Mouse (Mus musculus): Measurements from ENCODE around the gene Plp2. TPM values are rescaled to one million over a fixed set of nuclear protein-coding genes. Genes with fewer than 3 reads are reported as not detected.

Plp2 gene
- total RNA-seq, 2 experiments from 2014 or later: 43.8 to 58.0 TPM

DNA sequence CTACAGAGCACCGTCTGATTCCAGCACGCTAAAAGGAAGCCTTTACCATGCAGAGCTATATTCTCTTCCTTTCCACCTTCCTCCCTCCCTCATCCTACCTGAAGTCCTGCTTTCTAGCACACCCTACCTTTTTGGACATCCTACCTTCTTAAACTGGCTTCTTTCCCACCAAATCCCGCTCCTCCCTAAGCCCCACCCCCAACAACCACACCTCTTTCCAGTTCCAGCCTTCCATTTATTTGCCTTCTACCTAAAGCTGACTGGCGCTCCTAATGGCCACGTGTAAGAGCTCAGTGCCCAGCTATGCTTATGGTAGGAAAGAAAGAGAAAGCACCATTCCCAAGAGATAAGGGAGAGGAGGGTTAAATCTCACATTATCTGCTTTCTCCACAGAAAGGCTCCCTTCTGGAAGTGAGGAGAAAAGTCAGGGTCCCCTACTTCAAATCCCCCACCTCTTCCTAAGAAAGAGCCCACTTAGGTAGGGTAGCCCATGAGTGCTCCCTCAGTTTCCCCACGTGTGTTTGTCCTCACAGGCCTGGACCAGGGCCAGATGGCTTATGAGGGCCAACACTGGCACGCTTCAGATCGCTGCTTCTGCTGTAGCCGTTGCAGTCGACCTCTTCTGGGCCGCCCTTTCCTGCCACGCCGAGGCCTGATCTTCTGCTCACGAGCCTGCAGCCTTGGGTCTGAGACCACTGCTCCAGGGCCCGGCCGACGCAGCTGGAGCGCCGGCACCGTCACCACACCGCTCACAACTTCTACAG lies 5.3 kb downstream of the Plp2 start:
- intact Hi-C loops (cut with DNase I): no loop called here
- no peak for DNase-seq

DNA sequence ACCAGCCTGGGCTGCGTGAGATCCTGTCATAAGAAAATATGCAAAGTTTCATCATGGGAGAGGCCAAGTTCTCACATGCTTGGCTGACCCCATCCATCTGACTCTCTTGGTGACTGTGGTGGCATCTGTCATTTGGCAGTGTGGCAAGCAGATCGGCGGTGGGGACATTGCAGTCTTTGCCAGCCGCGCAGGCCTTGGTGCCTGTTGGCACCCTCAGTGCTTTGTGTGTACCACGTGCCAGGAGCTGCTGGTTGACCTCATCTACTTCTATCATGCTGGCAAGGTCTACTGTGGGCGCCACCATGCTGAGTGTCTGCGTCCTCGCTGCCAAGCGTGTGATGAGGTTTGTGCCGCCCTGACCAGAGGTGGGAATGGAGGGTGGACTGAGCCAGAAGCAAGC lies 6.4 kb downstream of the Plp2 start:
- intact Hi-C loops (cut with DNase I): no loop called here
- peak; percentile 22 to 41 for DNase-seq

DNA sequence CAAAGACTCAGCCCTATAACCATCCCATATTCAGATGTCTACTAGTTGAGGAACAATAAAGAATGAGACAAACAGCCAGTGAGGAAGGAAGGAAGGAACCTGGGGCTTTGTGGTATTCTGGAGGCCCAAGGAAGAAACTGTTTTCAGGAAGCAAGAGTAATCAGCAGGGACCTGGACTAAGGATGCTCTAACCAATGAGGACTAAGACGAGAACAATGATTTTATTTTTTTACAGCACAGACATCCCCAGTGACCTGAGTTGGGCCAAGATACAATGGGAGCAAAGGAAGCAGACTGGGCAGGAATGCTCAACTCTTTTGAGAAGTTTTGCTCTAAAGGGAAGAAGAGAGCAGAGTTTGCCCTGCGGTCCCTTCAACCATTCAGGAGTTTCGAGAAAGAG lies 8.3 kb downstream of the Plp2 start:
- intact Hi-C loops (cut with DNase I): no loop called here
- no peak for DNase-seq

DNA sequence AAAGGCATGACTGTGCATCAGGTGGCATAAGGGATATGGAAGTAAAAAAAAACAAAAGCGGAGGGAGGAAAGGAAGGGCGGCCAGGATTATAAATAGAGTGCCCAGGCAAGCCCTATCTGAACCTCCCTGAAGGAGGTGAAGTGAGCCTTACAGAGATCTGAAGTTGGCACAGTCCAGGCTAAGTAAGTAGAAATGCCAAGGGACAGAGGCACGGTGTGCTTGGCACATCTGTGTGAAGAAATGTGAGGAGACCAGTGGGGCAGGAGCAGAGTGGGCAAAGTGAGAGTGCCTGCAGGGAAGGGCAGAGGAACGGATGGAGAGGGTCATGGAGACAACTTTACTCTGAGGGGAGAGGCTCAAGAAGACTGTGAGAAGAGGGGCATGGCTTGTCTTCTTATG lies 10.1 kb downstream of the Plp2 start:
- no peak for DNase-seq
- intact Hi-C loops (cut with DNase I): no loop called here

DNA sequence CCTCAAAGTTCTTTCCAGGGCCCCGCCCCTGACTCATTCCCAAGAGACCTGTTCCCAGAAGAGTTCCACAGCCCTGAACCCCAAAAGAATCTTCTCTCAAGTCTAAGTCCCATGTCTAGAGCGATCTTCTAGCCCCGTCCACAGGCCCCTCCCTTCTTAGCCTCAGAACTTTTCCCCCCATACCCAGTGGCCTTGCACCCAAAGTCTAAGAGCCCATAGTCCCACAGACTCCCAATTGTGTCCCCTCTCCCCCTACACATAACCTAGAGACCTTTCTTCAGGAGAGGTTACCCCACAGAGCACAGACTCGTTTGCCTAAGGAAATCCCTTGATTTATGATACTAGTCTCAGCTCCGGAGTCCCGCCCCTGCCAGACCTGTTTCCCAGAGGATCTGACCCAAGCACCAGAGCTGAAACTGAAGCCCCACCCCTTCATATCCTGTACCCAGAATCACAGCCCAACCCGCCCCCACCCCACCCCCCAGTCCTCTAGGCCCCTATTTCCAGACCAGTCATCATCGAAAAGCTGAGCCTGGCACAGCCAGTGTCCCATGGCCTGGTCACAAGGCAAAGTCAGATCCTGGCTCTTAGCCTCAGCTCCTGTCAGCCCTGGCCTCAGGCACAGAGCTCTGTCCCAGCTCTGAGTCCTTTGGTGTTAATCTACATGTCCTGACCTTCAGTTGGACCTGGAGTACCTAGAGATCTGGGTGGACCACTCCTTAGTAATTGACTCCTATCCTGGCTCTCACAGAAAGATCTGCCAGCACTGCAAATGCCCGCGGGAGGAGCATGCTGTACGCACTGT lies 12.2 kb downstream of the Plp2 start:
- intact Hi-C loops (cut with DNase I): no loop called here
- DNase-seq: peak; percentile 32 to 44

DNA sequence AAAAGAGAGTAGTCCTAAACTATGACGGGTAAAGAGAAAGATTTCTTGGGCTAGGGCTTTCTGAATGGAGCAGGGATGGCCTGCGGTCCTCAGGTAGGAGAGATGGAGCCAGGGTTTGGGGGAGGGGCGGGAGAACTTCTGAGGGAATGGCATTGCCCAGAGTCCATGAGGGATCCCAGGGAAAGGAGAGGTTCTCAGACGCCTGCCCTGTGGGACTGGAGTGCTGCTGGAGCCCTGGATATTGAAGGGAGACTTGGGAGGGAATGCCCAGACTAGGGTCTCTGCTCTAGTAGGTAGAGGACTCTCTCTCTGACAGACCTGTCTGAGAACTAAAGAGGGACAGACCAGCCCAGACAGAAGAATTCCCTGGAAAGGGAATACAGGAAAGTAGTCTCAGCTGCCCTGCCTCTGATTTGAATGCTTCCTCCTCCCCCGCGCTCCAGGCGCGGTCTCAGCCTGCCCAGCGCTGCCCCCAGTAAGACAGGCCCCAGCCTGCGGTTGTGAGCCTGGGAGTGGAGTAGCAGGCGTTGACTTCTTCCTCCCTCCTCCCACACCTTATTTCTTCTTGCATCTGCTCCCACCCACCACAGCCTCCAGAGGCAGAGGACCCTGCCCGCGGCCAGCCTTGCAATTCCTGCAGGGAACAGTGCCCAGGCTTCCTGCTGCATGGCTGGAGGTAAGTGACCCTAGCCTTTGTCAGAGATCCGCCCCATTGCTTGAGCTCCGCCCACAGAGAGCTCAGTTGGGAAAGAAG lies 13.0 kb downstream of the Plp2 start:
- intact Hi-C loops (cut with DNase I): no loop called here
- peak; percentile 56 to 58 for DNase-seq

DNA sequence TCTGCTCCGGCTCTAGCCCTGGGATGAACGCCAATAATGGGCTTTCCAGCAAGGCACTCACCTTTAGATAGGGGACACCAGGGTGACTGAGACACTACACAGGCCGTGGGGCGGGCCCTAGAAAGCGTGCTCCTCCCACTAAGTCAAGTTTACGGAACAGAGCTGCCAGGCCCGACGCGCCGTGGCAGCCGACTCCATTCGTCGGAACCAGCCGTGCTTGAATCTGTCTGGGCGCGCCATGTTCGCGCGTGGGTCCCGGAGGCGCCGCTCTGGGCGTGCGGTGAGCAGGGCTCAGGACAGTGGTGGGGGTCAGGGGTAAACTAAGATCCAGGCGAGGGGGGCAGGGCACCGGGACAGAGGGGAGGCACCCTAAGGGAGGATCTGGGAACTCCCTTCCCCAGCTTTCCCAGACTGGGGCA lies 14.0 kb downstream of the Plp2 start, which contains the start of gene Prickle3:
Prickle3 (plus strand) TSS at position 40 of the 419 bp plus-strand sequence.
- peak; percentile 67 to 72 for DNase-seq
- intact Hi-C loops (cut with DNase I): no loop called here

DNA sequence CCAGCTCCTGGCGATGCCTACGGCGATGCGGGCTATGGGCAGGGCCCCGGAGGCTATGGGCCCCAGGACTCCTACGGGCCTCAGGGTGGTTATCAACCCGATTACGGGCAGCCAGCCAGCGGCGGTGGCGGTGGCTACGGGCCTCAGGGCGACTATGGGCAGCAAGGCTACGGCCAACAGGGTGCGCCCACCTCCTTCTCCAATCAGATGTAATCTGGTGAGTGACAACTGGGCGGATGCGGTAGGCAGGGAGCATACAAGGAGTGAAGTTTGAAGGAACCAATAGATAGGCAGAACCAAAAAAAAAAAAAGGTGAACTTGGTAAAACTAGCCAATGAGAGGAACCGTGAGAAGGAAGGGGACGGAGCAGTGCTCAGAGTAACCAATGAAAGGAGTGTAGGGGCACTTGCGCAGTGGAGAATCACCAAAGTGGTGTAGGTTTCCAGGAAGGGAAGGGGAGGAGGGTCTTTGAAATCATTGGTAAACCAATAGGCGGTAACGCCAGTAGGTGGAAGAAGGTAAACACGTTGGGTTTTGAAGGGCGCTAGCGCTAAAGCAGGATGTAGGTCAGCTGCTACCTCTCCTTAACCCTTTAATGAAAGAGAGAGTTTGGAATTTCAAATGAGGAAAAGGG lies 22.4 kb downstream of the Plp2 start:
- DNase-seq: peak; percentile 76 to 78
- intact Hi-C loops (cut with DNase I): loop anchor here (2.0 kb wide), 1 partner anchor 46 kb away; no protein-coding TSS in a partner anchor

DNA sequence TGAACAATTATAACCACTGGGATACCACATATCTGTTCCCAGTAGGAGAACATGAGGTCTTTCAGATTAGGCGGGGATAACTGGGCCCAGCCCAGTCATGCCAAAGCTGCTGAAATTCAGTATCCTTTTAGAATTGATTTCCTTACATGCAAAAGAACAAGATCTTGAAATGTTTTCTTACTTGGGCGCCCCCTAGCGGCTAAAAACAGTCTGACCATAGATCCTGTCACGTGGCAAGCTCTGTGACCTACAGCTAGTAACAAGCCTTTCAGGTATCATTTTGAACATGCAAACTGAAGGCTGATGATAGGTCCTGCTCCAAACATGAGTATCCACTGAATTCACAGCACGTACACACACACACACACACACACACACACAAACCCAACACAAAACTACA lies 25.8 kb downstream of the Plp2 start:
- DNase-seq: peak; percentile 70 to 81
- intact Hi-C loops (cut with DNase I): no loop called here

DNA sequence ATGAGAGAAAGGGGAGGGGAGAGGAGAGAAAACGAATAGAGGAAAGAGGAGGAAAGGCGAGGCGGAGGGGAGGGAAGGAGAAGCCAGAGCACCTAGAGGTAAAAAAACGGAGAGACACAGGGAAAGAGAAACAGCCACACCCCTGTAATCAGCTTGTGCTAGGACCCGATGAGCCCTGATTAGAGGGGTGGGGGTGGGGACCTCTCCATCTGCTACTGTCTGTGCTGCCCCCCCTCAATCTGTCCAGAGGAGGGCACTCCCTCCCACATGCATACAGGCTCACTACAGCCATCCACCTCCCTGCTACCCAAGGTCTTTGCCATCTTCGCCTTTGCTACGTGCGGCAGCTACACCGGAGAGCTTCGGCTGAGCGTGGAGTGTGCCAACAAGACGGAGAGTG lies 30.4 kb downstream of the Plp2 start:
- intact Hi-C loops (cut with DNase I): loop anchor here (5.0 kb wide), 1 partner anchor 168 kb away; no protein-coding TSS in a partner anchor
- no peak for DNase-seq

DNA sequence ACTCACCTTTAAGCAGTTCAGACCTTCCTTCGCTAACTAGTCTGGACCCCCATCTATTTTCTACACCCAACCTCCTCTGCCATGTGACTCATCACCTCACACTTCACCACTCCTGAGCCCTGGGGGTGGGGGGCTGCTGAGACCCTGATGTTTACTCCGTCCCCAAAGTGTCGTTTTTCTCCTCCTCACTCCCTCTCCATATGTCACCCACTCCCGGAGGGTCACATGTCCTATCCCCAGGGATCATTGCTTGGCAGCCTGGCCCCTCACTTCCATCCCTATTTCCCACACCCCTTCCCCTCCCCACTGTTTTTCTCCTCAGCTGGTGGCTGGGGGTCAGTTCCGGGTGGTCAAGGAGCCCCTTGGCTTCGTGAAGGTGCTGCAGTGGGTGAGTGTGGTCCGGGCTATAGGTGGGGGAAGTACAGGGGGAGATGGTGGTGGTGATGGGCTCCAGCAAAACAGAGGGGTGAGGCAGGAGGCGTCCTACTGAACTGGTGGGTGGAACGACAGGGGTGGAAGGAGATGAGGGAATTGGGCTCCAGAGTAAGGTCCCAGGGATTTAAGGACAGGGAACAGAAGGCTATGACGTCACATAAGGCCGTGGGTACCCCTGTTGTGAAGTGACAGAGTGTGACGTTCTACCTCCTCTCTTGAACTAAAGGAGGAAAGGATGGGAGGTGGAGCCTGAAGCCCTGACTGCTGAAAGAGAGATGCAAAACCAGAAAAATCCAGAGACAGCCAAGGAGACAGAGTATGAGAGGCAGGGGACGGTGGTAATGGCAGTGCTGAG lies 31.5 kb downstream of the Plp2 start:
- intact Hi-C loops (cut with DNase I): loop anchor here (5.0 kb wide), 1 partner anchor 167 kb away; no protein-coding TSS in a partner anchor
- no peak for DNase-seq

DNA sequence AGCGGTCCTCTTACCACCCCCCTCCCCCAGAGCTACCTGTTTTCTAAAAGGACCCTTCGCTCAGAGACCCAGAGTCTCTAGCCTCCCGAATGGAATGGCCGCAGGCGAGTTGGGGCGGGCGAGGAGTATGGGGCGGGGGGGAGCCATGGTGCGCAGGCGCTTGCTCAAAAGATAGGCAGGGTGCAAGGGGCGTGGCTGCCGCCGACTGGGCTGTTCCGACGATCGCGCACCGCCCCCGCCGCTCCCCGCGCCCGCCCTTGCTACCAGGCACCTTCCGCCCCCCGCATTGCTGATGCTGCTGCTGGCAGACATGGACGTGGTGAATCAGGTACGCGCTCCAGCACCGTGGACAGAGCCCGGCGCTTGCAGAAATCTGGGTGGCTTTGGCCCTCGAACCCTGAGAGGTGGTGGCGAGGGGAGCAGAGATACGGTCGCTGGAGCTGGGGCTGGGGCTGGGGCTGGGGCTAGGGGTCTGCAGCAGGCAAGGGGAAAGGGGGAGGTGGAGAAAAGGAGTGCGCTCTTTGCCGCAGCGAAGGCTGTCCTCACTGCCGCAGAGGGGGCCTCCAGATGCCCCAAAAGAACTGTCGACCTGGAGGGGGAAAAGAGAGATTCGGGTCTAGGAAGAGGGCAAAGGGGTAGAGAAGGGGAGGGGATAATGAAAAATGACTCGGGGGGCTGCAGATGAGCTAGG lies 32.6 kb downstream of the Plp2 start, which contains the start of gene Syp:
Syp (plus strand) TSS at position 71 of the 691 bp plus-strand sequence.
- DNase-seq: peak; percentile 63 to 67
- intact Hi-C loops (cut with DNase I): no loop called here

DNA sequence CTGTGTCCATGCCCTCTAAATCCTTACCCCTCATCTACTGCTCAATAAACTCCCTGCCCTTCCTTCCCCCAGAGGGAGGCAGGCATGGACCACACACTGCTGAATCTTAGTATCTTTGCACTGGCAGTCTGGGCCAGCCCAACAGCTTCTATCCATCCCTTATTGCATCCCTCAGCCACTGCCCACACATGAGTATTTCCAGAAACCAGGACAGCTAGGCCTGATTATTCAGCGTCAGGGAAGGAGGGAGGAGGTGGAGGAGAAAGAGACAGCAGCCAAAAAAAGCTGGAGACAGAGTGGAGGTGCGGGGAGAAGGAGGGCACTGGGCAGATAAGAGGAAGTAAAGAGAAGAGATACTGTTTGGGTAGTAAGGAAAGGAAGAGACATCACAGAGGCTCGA lies 36.1 kb downstream of the Plp2 start:
- no peak for DNase-seq
- intact Hi-C loops (cut with DNase I): no loop called here

DNA sequence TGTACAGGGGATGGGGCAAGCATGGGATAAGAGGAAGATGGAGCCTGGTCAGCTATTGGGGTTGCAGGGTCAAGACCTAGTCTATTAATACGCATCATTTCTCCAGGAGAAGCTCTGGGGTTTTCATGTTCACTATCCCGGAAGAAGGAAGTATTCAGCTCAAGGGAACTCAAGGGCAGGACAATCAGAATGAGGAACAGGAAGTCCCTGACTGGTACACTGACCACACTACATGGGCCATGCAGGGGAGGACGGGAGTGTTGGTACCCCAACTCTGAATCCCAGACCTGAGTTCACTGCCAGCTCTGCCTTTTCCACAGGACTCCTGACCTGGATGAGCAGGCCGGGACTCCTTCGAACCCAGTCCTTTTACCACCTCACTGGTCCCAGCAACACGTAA lies 38.6 kb downstream of the Plp2 start:
- no peak for DNase-seq
- intact Hi-C loops (cut with DNase I): no loop called here

Other genes starting within 250 kb of the Plp2 start
- under 1 TPM in 1 of 2 experiments, not detected in 1; 0.05 TPM for gene Foxp3, start 97.7 kb downstream of the Plp2 start, total RNA-seq (2021)
- 1 to 10 TPM; 2.3 to 2.6 TPM for gene Ppp1r3f, start 97.1 kb downstream of the Plp2 start, total RNA-seq (2021)
- gene Ccdc22, start 65.9 kb downstream of the Plp2 start, total RNA-seq (2021): 10 to 100 TPM; 11.5 to 12.4 TPM
- not detected for gene Cacna1f, start 64.3 kb downstream of the Plp2 start, total RNA-seq (2021)
- gene Syp, start 32.9 kb downstream of the Plp2 start, total RNA-seq (2021): 1 to 10 TPM; 1.4 to 1.8 TPM
- 10 to 100 TPM; 19.4 to 21.4 TPM for gene Prickle3, start 14.1 kb downstream of the Plp2 start, total RNA-seq (2021)
- 10 to 100 TPM; 18.4 to 21.2 TPM for gene Magix, start 9.9 kb upstream of the Plp2 start, total RNA-seq (2021)
- 10 to 100 TPM; 21.4 to 21.5 TPM for gene Gpkow, start 25.7 kb upstream of the Plp2 start, total RNA-seq (2021)
- 10 to 100 TPM; 28.8 to 38.3 TPM for gene Wdr45, start 42.9 kb upstream of the Plp2 start, total RNA-seq (2021)
- not detected for gene Gm45208, start 50.9 kb upstream of the Plp2 start, total RNA-seq (2021)
- gene Praf2, start 57.0 kb upstream of the Plp2 start, total RNA-seq (2021): 1 to 10 TPM; 7.0 to 8.0 TPM
- gene Ccdc120, start 79.5 kb upstream of the Plp2 start, total RNA-seq (2021): 1 to 10 TPM in 1 of 2 experiments, under 1 TPM in 1; 0.74 to 1.2 TPM
- gene Tfe3, start 91.2 kb upstream of the Plp2 start, total RNA-seq (2021): 10 to 100 TPM; 14.8 to 19.9 TPM
- 10 to 100 TPM; 26.1 to 31.7 TPM for gene Gripap1, start 118.4 kb upstream of the Plp2 start, total RNA-seq (2021)
- under 1 TPM; 0.39 to 0.45 TPM for gene Kcnd1, start 150.9 kb upstream of the Plp2 start, total RNA-seq (2021)
- 10 to 100 TPM; 33.5 to 33.8 TPM for gene Otud5, start 170.0 kb upstream of the Plp2 start, total RNA-seq (2021)
- gene Pim2, start 206.9 kb upstream of the Plp2 start, total RNA-seq (2021): 1 to 10 TPM; 2.5 to 3.5 TPM
- gene Slc35a2, start 212.6 kb upstream of the Plp2 start, total RNA-seq (2021): 10 to 100 TPM; 14.1 to 14.7 TPM
- gene Pqbp1, start 227.9 kb upstream of the Plp2 start, total RNA-seq (2021): 10 to 100 TPM; 22.5 to 26.4 TPM
- gene Timm17b, start 228.0 kb upstream of the Plp2 start, total RNA-seq (2021): 10 to 100 TPM; 30.8 to 42.9 TPM
- not detected for gene Gm10491, start 236.4 kb upstream of the Plp2 start, total RNA-seq (2021)
- gene Gm10490, start 238.2 kb upstream of the Plp2 start, total RNA-seq (2021): not detected
- not detected for gene Pcsk1n, start 248.4 kb upstream of the Plp2 start, total RNA-seq (2021)